Mouse (Mus musculus) telencephalon, adult 2 months (tissue): ENCODE measurements at regions not wholly inside any gene's neighbourhood (a gene's known extent, or its start where the extent isn't known, plus 50 kb on each side); places are given as distances from the start of the nearest gene placed in this dataset.
A peak's percentile ranks its signal among the peaks of the same experiment; 100 is the strongest.

Experiments used
- DNase-seq: peaks from one replicate; pipeline ENCODE4 v3.0.0-alpha.2; 2011; ENCODE audit warnings: low read depth, low spot score

GRCm38 (mm10) chr10:8072463-8072862 is 116.4 kb upstream of the Tab2 start:
- DNase-seq, result no peak

GRCm38 (mm10) chr10:8071858-8072257 is 115.8 kb upstream of the Tab2 start:
- DNase-seq, result no peak

- no peak for DNase-seq
These were observed 114.4 kb upstream of the Tab2 start for GRCm38 (mm10) chr10:8070472-8070871.

GRCm38 (mm10) chr10:8066926-8067325 is 110.9 kb upstream of the Tab2 start:
- DNase-seq, result no peak

GRCm38 (mm10) chr10:8065746-8066145 is 109.7 kb upstream of the Tab2 start:
- DNase-seq, result peak; percentile 22

GRCm38 (mm10) chr10:8064281-8064680 is 108.3 kb upstream of the Tab2 start:
- DNase-seq, result no peak

- no peak for DNase-seq
These were observed 107.5 kb upstream of the Tab2 start for GRCm38 (mm10) chr10:8063458-8064090.

GRCm38 (mm10) chr10:8060987-8061386 is 105.0 kb upstream of the Tab2 start:
- no peak for DNase-seq

- DNase-seq, result peak; percentile 51
These were observed 103.7 kb upstream of the Tab2 start for GRCm38 (mm10) chr10:8059769-8060168.

- DNase-seq, result no peak
These were observed 101.8 kb upstream of the Tab2 start for GRCm38 (mm10) chr10:8057855-8058254.

- no peak for DNase-seq
These were observed 99.3 kb upstream of the Tab2 start for GRCm38 (mm10) chr10:8055293-8055692.

GRCm38 (mm10) chr10:8043416-8044163 is 87.6 kb upstream of the Tab2 start:
- DNase-seq, result no peak

- DNase-seq, result no peak
These were observed 86.3 kb upstream of the Tab2 start for GRCm38 (mm10) chr10:8042306-8042705.

GRCm38 (mm10) chr10:8041790-8042189 is 85.8 kb upstream of the Tab2 start:
- DNase-seq, result no peak

- no peak for DNase-seq
These were observed 82.1 kb upstream of the Tab2 start for GRCm38 (mm10) chr10:8037986-8038631.

- DNase-seq, result no peak
These were observed 80.3 kb upstream of the Tab2 start for GRCm38 (mm10) chr10:8036293-8036692.

- no peak for DNase-seq
These were observed 79.3 kb upstream of the Tab2 start for GRCm38 (mm10) chr10:8035310-8035709.

GRCm38 (mm10) chr10:8032203-8032602 is 76.2 kb upstream of the Tab2 start:
- DNase-seq, result no peak

GRCm38 (mm10) chr10:8028840-8029239 is 72.8 kb upstream of the Tab2 start:
- DNase-seq, result peak; percentile 10

GRCm38 (mm10) chr10:8027023-8027422 is 71.0 kb upstream of the Tab2 start:
- peak; percentile 2 for DNase-seq

GRCm38 (mm10) chr10:8023741-8024140 is 67.7 kb upstream of the Tab2 start:
- DNase-seq, result no peak

- DNase-seq, result no peak
These were observed 65.9 kb upstream of the Tab2 start for GRCm38 (mm10) chr10:8021971-8022370.
